In genomic region chr1:154842336-154842735, GRCm38 (mm10) we compare ENCODE assay signal across 20 mouse cellular contexts. TPM values are rescaled to one million over a fixed set of nuclear protein-coding genes. Genes with fewer than 3 reads are reported as not detected.
DNase-seq lines count a peak whose midpoint lies in the region; TF ChIP-seq lines count a peak whose summit lies in the region.
"Had no signal": no experiment of that assay in that cellular context is flagged by ENCODE, and none has a peak within 500 bp of the region (broad histone marks: within the 10 kb centered on the region; RNA-seq: fewer than 3 reads in every experiment).

No protein-coding gene starts in this region.

- dilution Hi-C loops in CH12.LX (cut with MboI; ENCODE audit: extremely low pct_ligation_motif_present, extremely low pct_unique_long_range_greater_than_20kb, low sequenced_read_pairs) = no loop called here

- 37% methylated on average over 5 of the region's 5 CpGs for WGBS in cerebellum, adult 2 months

- H3K27me3 ChIP-seq in cerebellum, adult 2 months (ENCODE audit: control insufficient read depth, insufficient read depth, low read length) = no peaks in the 10 kb centered on the region
- H3K27me3 ChIP-seq in CH12.LX (replicated peaks) = no peaks in the 10 kb centered on the region
- H3K27me3 ChIP-seq: embryonic facial prominence, embryonic 12.5 days; forebrain, embryonic 13.5 days; forebrain, embryonic 15.5 days had no signal

- in situ Hi-C loops in CH12.LX (cut with MboI; ENCODE audit: low pct_ligation_motif_present, low pct_unique_long_range_greater_than_20kb, low sequenced_read_pairs) = no loop called here

- peaks cover 31% of the 10 kb centered on the region for H3K4me1 ChIP-seq in cerebellum, adult 2 months (ENCODE audit: control insufficient read depth, insufficient read depth, low read length)
- peaks cover 70 to 88% of the 10 kb centered on the region in 2 experiments for H3K4me1 ChIP-seq in CH12.LX (ENCODE audit: control insufficient read depth in 1 of 2, insufficient read depth in 2 of 2)
- H3K4me1 ChIP-seq: embryonic facial prominence, embryonic 12.5 days had no signal

- H3K4me3 ChIP-seq in cerebellum, adult 2 months (replicated peaks; ENCODE audit: insufficient read depth, low read depth, low read length) = no peak overlapping the region
- no peak overlapping the region for H3K4me3 ChIP-seq in CH12.LX (replicated peaks in 1 of 3; ENCODE audit: low read depth in 2 of 3, low read length in 2 of 3, poor library complexity in 1 of 3)
- H3K4me3 ChIP-seq: embryonic facial prominence, embryonic 10.5 days; embryonic facial prominence, embryonic 12.5 days; forebrain, embryonic 13.5 days; forebrain, embryonic 15.5 days had no signal

- no peak for TF ChIP-seq EP300 in CH12.LX (IDR thresholded peaks at IDR 0.05; ENCODE audit: low read length)

- no peak for TF ChIP-seq POLR2A in cerebellum, adult 2 months (IDR thresholded peaks at IDR 0.05; ENCODE audit: borderline replicate concordance, insufficient read depth, low read length)
- no peak for TF ChIP-seq POLR2A in CH12.LX (IDR thresholded peaks at IDR 0.05; ENCODE audit: low read depth, low read length)

- H3K36me3 ChIP-seq in CH12.LX (replicated peaks in 1 of 2; ENCODE audit: control insufficient read depth in 1 of 2, insufficient read depth in 1 of 2, low read length in 1 of 2) = peaks cover 0 to 3% of the 10 kb centered on the region in 2 experiments
- H3K36me3 ChIP-seq: embryonic facial prominence, embryonic 10.5 days; embryonic facial prominence, embryonic 12.5 days; forebrain, embryonic 15.5 days; G1E had no signal

- H3K79me2 ChIP-seq in CH12.LX (replicated peaks; ENCODE audit: control insufficient read depth, extremely low read depth, insufficient read depth, poor library complexity, severe bottlenecking) = peaks cover 28% of the 10 kb centered on the region; the same call in 1 of the 2 replicates

- H3K4me2 ChIP-seq in CH12.LX (ENCODE audit: insufficient read depth, low read depth, poor library complexity, severe bottlenecking) = no peak overlapping the region
- H3K4me2 ChIP-seq: embryonic facial prominence, embryonic 12.5 days; forebrain, embryonic 13.5 days; forebrain, embryonic 15.5 days had no signal

- DNase-seq in cerebellum, adult 2 months = peak; percentile 34 to 50
- no peak for DNase-seq in cerebellum, postnatal 14 days
- peak; percentile 71 for DNase-seq in heart, adult 11 months
- no peak for DNase-seq in heart, postnatal 25 days (ENCODE audit: low spot score)
- DNase-seq in CH12.LX (ENCODE audit: extremely low read depth) = no peak
- peak; percentile 59 for DNase-seq in brain, adult 2 months (ENCODE audit: low read depth, low spot score)
- no peak for DNase-seq in c-Kit-positive CD71-positive TER-119-positive erythroid progenitor cells, embryonic 14.5 days (ENCODE audit: low spot score)
- DNase-seq: adrenal gland, adult 8-10 months; adrenal gland, postnatal 14 days; adrenal gland, postnatal 36 days; cerebellum, adult 11 months; cerebellum, adult 9-10 months; forebrain, postnatal 0 days had no signal

- no peaks in the 10 kb centered on the region for H3K9me3 ChIP-seq in CH12.LX (replicated peaks; ENCODE audit: low read length)
- H3K9me3 ChIP-seq: embryonic facial prominence, embryonic 10.5 days; embryonic facial prominence, embryonic 12.5 days; forebrain, embryonic 13.5 days; forebrain, embryonic 15.5 days had no signal

- intact Hi-C loops in heart, postnatal 25 days (cut with DNase I) = no loop called here

- 0 out of 2 replicates have a peak overlapping the region, but pooled peaks have one; percentile 27 for H3K27ac ChIP-seq in cerebellum, adult 2 months (ENCODE audit: insufficient read depth, low read length)
- peak overlapping the region; percentile 89 for H3K27ac ChIP-seq in CH12.LX (ENCODE audit: insufficient read depth, low read depth)
- H3K27ac ChIP-seq: embryonic facial prominence, embryonic 10.5 days; embryonic facial prominence, embryonic 12.5 days; forebrain, embryonic 13.5 days; forebrain, embryonic 15.5 days had no signal

- TF ChIP-seq RAD21 in CH12.LX (IDR thresholded peaks at IDR 0.05; ENCODE audit: low read depth, low read length) = no peak

- TF ChIP-seq CTCF in cerebellum, adult 2 months (IDR thresholded peaks at IDR 0.05; ENCODE audit: borderline replicate concordance, insufficient read depth, low read depth, low read length) = no peak
- no peak for TF ChIP-seq CTCF in CH12.LX (conservative IDR thresholded peaks at IDR 0.05 in 1 of 2, IDR thresholded peaks at IDR 0.05 in 1 of 2; ENCODE audit: low read depth in 2 of 2, low read length in 2 of 2)

- H3K9ac ChIP-seq in CH12.LX (ENCODE audit: insufficient read depth, low read depth) = 0 out of 2 replicates have a peak overlapping the region, but pooled peaks have one; percentile 37
- H3K9ac ChIP-seq: embryonic facial prominence, embryonic 12.5 days; forebrain, embryonic 13.5 days; forebrain, embryonic 15.5 days; forebrain, postnatal 0 days had no signal

TF ChIP-seq in CH12.LX, 34 proteins besides CTCF, POLR2A, EP300 and RAD21:
- TF ChIP-seq MAZ (IDR thresholded peaks at IDR 0.05; ENCODE audit: low read depth, low read length) (no peak), NRF1 (IDR thresholded peaks at IDR 0.05; ENCODE audit: low read depth, low read length) (no peak), UBTF (IDR thresholded peaks at IDR 0.05; ENCODE audit: low read depth, low read length) (no peak), ZKSCAN1 (IDR thresholded peaks at IDR 0.05; ENCODE audit: borderline replicate concordance, low read depth, low read length) (no peak)

RNA-seq across cellular contexts. Expression of gene Cacna1e, which starts 42.0 kb away (rescaled TPM):
- 51.9 and 62.0 TPM in 2 replicates for polyA plus RNA-seq in cerebellum, adult 2 months (2012; rRNA removed)
- total RNA-seq in heart, postnatal 25 days (2021) = under 1 TPM; 0.14 to 0.16 TPM
- total RNA-seq in CH12.LX (2012; rRNA removed) (7.2 and 8.5 TPM in 2 replicates), CH12.LX (2014; rRNA removed) (0.45 and 0.60 TPM in 2 replicates)
- 2.2 and 2.5 TPM in 2 replicates for polyA plus RNA-seq in CH12.LX (2012; ENCODE audit: insufficient read length, low read depth)
- polyA plus RNA-seq: C2C12, G1E, Patski had no signal

Comparison
In these comparisons a context has a peak if more than half of its experiments do, and no peak if none do; other contexts are left out.
1. DNase-seq: peak in cerebellum, adult 2 months (2 of 2), heart, adult 11 months (single experiment) and brain, adult 2 months (single experiment); none in cerebellum, postnatal 14 days (0 of 2), heart, postnatal 25 days (single experiment), CH12.LX (single experiment) and c-Kit-positive CD71-positive TER-119-positive erythroid progenitor cells, embryonic 14.5 days (single experiment).